Mouse (Mus musculus): Measurements from ENCODE around the gene Zfp36l1. TPM values are rescaled to one million over a fixed set of nuclear protein-coding genes. Genes with fewer than 3 reads are reported as not detected.
A peak's percentile ranks its signal among the peaks of the same experiment; 100 is the strongest.

The Zfp36l1 gene
- total and polyA plus RNA-seq, 3 experiments: 65.0 to 79.4 (median 74.4) TPM

- TF ChIP-seq CTCF (IDR thresholded peaks at IDR 0.05): no peak
- TF ChIP-seq POLR2A (IDR thresholded peaks at IDR 0.05; ENCODE audit: insufficient read depth, low read depth, low read length): peak; percentile 35; the same call in 1 of the 2 replicates
- TF ChIP-seq EP300 (IDR thresholded peaks at IDR 0.05; ENCODE audit: insufficient read depth, low read depth, low read length): peak; percentile 91
- Histone ChIP-seq H3K27ac (peak overlapping the region; percentile 87), H3K36me3 (ENCODE audit: control insufficient read depth, insufficient read depth, low read length) (peaks cover 19% of the 10 kb centered on the region), H3K4me3 (no peak overlapping the region), H3K9ac (ENCODE audit: low read depth, low read length) (no peak overlapping the region), H3K79me2 (replicated peaks; ENCODE audit: control insufficient read depth, insufficient read depth, low read length) (no peaks in the 10 kb centered on the region), H3K27me3 (ENCODE audit: control insufficient read depth, insufficient read depth, low read length) (no peaks in the 10 kb centered on the region), H3K4me1 (ENCODE audit: control insufficient read depth, insufficient read depth, low read length) (peaks cover 29% of the 10 kb centered on the region)
- peak; percentile 40 to 64 for DNase-seq
- WGBS: 33% methylated on average over 1 of the region's 1 CpGs
- intact Hi-C loops (cut with DNase I): loop anchor here (2.0 to 5.0 kb wide), 3 partner anchors 48 to 124 kb away; no protein-coding TSS in a partner anchor
Measured at GRCm38 (mm10) chr12:80060809-80061208, 52.0 kb downstream of the Zfp36l1 start.

DNA sequence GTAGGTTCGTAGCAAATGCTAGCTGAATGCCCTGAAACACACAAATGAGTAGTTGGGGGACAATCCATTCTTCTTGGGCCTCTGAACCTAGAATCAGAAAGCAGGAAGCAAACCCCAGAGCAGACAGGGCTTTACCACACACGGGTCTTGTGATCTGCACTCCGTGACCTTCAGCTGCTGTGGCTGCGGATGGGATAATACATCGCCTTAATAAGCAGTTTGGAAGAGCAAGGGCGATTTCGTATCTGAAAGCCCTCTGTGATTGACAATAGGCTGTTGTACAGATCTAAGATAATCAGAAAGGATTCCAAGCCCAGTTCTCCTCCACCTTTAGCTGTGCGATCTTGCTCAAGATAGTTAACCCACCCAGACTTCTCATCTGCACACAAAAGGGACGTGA lies 52.5 kb downstream of the Zfp36l1 start:
- no peak for TF ChIP-seq POLR2A (IDR thresholded peaks at IDR 0.05; ENCODE audit: insufficient read depth, low read depth, low read length)
- no peak for TF ChIP-seq EP300 (IDR thresholded peaks at IDR 0.05; ENCODE audit: insufficient read depth, low read depth, low read length)
- no peak for TF ChIP-seq CTCF (IDR thresholded peaks at IDR 0.05)
- WGBS: 50% methylated on average over 9 of the region's 9 CpGs
- peaks cover 29% of the 10 kb centered on the region for H3K4me1 ChIP-seq (ENCODE audit: control insufficient read depth, insufficient read depth, low read length)
- H3K36me3 ChIP-seq (ENCODE audit: control insufficient read depth, insufficient read depth, low read length): peaks cover 19% of the 10 kb centered on the region
- H3K27me3 ChIP-seq (ENCODE audit: control insufficient read depth, insufficient read depth, low read length): no peaks in the 10 kb centered on the region
- DNase-seq: peak in 1 of 2 experiments; percentile 38
- peak overlapping the region; percentile 23; the same call in 1 of the 2 replicates for H3K9ac ChIP-seq (ENCODE audit: low read depth, low read length)
- peak overlapping the region; percentile 75 for H3K27ac ChIP-seq
- intact Hi-C loops (cut with DNase I): loop anchor here (2.0 to 5.0 kb wide), 3 partner anchors 48 to 124 kb away; no protein-coding TSS in a partner anchor
- no peaks in the 10 kb centered on the region for H3K79me2 ChIP-seq (replicated peaks; ENCODE audit: control insufficient read depth, insufficient read depth, low read length)
- H3K4me3 ChIP-seq: no peak overlapping the region

- Histone ChIP-seq H3K27ac (peak overlapping the region; percentile 75), H3K27me3 (ENCODE audit: control insufficient read depth, insufficient read depth, low read length) (no peaks in the 10 kb centered on the region), H3K79me2 (replicated peaks; ENCODE audit: control insufficient read depth, insufficient read depth, low read length) (no peaks in the 10 kb centered on the region), H3K9ac (ENCODE audit: low read depth, low read length) (peak overlapping the region; percentile 23; the same call in 1 of the 2 replicates), H3K36me3 (ENCODE audit: control insufficient read depth, insufficient read depth, low read length) (peaks cover 19% of the 10 kb centered on the region), H3K4me1 (ENCODE audit: control insufficient read depth, insufficient read depth, low read length) (peaks cover 31% of the 10 kb centered on the region), H3K4me3 (no peak overlapping the region)
- no peak for DNase-seq
- intact Hi-C loops (cut with DNase I): loop anchor here (2.0 to 5.0 kb wide), 3 partner anchors 49 to 123 kb away; no protein-coding TSS in a partner anchor
- TF ChIP-seq EP300 (IDR thresholded peaks at IDR 0.05; ENCODE audit: insufficient read depth, low read depth, low read length) (no peak), CTCF (IDR thresholded peaks at IDR 0.05) (no peak), POLR2A (IDR thresholded peaks at IDR 0.05; ENCODE audit: insufficient read depth, low read depth, low read length) (no peak)
- 54% methylated on average over 5 of the region's 5 CpGs for WGBS
Measured at GRCm38 (mm10) chr12:80059773-80060328, 53.0 kb downstream of the Zfp36l1 start.

Other genes starting within 250 kb of the Zfp36l1 start
- gene Actn1, start 147.4 kb upstream of the Zfp36l1 start, total RNA-seq (2021): 10 to 100 TPM; 30.6 to 31.7 TPM
- gene Actn1, start 147.4 kb upstream of the Zfp36l1 start, polyA plus RNA-seq (2012; rRNA removed): 29.0 and 31.1 TPM in 2 replicates

Data from heart, adult 2 months (tissue).